Mouse (Mus musculus) G1E (cell line): ENCODE measurements at regions not wholly inside any gene's neighbourhood (a gene's known extent, or its start where the extent isn't known, plus 50 kb on each side); places are given as distances from the start of the nearest gene placed in this dataset.

Source experiments
- ATAC-seq: 2 replicates; pipeline ENCODE4 v1.8.0; 2016; ENCODE audit warnings: mild to moderate bottlenecking; ENCODE audit not compliant: insufficient number of reproducible peaks, poor library complexity, low FRiP score, severe bottlenecking; ENCODE audit errors: extremely low read depth
- DNase-seq: peaks from one replicate; pipeline ENCODE4 v3.0.0; 2012; ENCODE audit warnings: low spot score
- H3K27me3 ChIP-seq: 2 replicates; pipeline ENCODE4 v1.6.1; 2012; ENCODE audit warnings: mild to moderate bottlenecking, low read length, inconsistent platforms; ENCODE audit not compliant: insufficient read depth
- H3K36me3 ChIP-seq: replicated peaks from 2 replicates; pipeline ENCODE3; 2012; ENCODE audit warnings: mild to moderate bottlenecking, inconsistent platforms
- H3K4me1 ChIP-seq: 2 replicates; pipeline ENCODE4 v1.6.1; 2012; ENCODE audit warnings: low read depth, low read length, inconsistent platforms, mixed read lengths; ENCODE audit not compliant: insufficient read depth
- H3K4me3 ChIP-seq: 2 replicates; pipeline ENCODE4 v1.5.1; 2012; ENCODE audit warnings: low read depth, mild to moderate bottlenecking, inconsistent platforms, low read length, moderate library complexity, mixed read lengths
- H3K9me3 ChIP-seq: replicated peaks from 2 replicates; pipeline ENCODE4 v1.6.1; 2012; ENCODE audit warnings: inconsistent platforms
- CTCF ChIP-seq: IDR thresholded peaks from 2 replicates; pipeline ENCODE4 v1.5.1; 2012; ENCODE audit warnings: low read depth, low read length, inconsistent platforms, mixed read lengths
- GATA1 ChIP-seq: IDR thresholded peaks from 2 replicates; pipeline ENCODE4 v1.6.1; 2012; ENCODE audit warnings: borderline replicate concordance, low read length, inconsistent platforms, mixed read lengths
- GATA2 ChIP-seq: IDR thresholded peaks from 2 replicates; pipeline ENCODE4 v1.6.1; 2012; ENCODE audit warnings: low read depth, low read length, inconsistent platforms, borderline replicate concordance
- POLR2AphosphoS5 ChIP-seq: IDR thresholded peaks from 2 replicates; pipeline ENCODE4 v1.6.1; 2012; ENCODE audit warnings: low read depth, low read length, inconsistent platforms; ENCODE audit not compliant: insufficient replicate concordance
- TAL1 ChIP-seq: conservative IDR thresholded peaks from 2 replicates; pipeline ENCODE4 v1.6.1; 2012; ENCODE audit warnings: low read depth, low read length, inconsistent platforms, mixed read lengths

- ATAC-seq, result no peak
- TF ChIP-seq TAL1 (no peak), CTCF (no peak), POLR2AphosphoS5 (no peak), GATA1 (no peak), GATA2 (no peak)
- peaks cover 15% of the 10 kb centered on the region for H3K27me3 ChIP-seq
- no peak overlapping the region for H3K4me3 ChIP-seq
- no peaks in the 10 kb centered on the region for H3K9me3 ChIP-seq
- no peaks in the 10 kb centered on the region for H3K36me3 ChIP-seq
- no peak for DNase-seq
- 0 out of 2 replicates have a peak, but pooled peaks cover 2% of the 10 kb centered on the region for H3K4me1 ChIP-seq
Observed at GRCm38 (mm10) chr15:62400984-62401609, 1443.9 kb downstream of the Gsdmc2 start.

- no peak overlapping the region for H3K4me3 ChIP-seq
- H3K9me3 ChIP-seq, result no peaks in the 10 kb centered on the region
- H3K4me1 ChIP-seq, result 0 out of 2 replicates have a peak, but pooled peaks cover 2% of the 10 kb centered on the region
- peaks cover 15% of the 10 kb centered on the region for H3K27me3 ChIP-seq
- no peaks in the 10 kb centered on the region for H3K36me3 ChIP-seq
- no peak for DNase-seq
- no peak for ATAC-seq
- TF ChIP-seq POLR2AphosphoS5 (no peak), TAL1 (no peak), CTCF (no peak), GATA1 (no peak), GATA2 (no peak)
Observed at GRCm38 (mm10) chr15:62399381-62399780, 1445.6 kb downstream of the Gsdmc2 start.

DNA sequence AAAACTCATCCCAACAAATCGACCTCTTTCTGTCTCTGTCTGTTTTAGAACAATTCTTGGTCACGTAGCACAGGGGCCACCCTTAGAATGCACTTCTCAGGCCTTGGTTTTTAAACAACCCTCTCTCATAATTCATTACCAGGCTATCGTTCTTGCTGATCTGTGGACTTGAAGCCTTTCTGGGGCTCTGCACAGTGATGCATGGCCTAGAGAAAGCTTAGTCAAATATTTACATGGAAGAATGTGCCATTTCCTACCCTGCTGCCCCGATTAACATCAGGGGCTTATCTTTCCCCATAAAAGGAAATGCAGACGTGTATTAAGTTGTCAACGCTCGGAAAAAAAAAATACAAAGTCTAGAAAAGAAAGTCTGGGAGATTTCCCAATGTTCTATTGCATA, 1448.0 kb downstream of the Gsdmc2 start:
- ATAC-seq (no peak), DNase-seq (no peak)
- peaks cover 8% of the 10 kb centered on the region; the same call in 1 of the 2 replicates for H3K27me3 ChIP-seq
- H3K9me3 ChIP-seq, result no peaks in the 10 kb centered on the region
- peaks cover 5% of the 10 kb centered on the region; the same call in 1 of the 2 replicates for H3K4me1 ChIP-seq
- H3K4me3 ChIP-seq, result no peak overlapping the region
- TF ChIP-seq CTCF (no peak), TAL1 (no peak), GATA1 (no peak), POLR2AphosphoS5 (no peak), GATA2 (no peak)
- no peaks in the 10 kb centered on the region for H3K36me3 ChIP-seq

- DNase-seq, result no peak
- H3K36me3 ChIP-seq, result no peaks in the 10 kb centered on the region
- no peaks in the 10 kb centered on the region for H3K9me3 ChIP-seq
- peaks cover 3% of the 10 kb centered on the region; the same call in 1 of the 2 replicates for H3K4me1 ChIP-seq
- no peak overlapping the region for H3K4me3 ChIP-seq
- TF ChIP-seq GATA1 (no peak), CTCF (no peak)
- no peak for ATAC-seq
- peaks cover 4% of the 10 kb centered on the region; the same call in 1 of the 2 replicates for H3K27me3 ChIP-seq
Observed at GRCm38 (mm10) chr15:62395377-62395776, 1449.6 kb downstream of the Gsdmc2 start.

DNA sequence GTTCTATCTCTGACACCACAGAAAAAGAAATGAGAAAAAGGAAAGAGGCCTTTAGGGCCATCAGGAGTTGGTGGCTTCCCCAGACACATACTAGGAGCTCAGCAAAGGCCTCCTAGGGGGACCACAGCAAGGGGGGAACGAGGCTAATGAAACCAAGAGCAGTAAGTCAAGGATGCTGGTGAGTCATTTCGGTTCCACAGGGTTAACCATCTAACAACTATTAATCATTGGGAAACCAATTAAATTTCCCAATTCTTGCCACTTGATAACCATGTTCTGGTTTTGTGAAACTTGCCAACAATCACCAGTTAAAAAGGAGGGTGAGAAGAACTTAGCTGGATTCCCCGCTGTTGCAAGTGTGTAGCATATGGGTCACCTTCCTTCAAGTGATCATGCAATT, 1451.6 kb downstream of the Gsdmc2 start:
- Histone ChIP-seq H3K9me3 (no peaks in the 10 kb centered on the region), H3K36me3 (no peaks in the 10 kb centered on the region), H3K4me3 (no peak overlapping the region), H3K27me3 (no peaks in the 10 kb centered on the region), H3K4me1 (peaks cover 3% of the 10 kb centered on the region; the same call in 1 of the 2 replicates)
- ATAC-seq (no peak), DNase-seq (no peak)
- TF ChIP-seq POLR2AphosphoS5 (no peak), CTCF (no peak), GATA2 (no peak), GATA1 (no peak), TAL1 (no peak)

- ATAC-seq, result no peak
- H3K4me3 ChIP-seq, result no peak overlapping the region
Observed at GRCm38 (mm10) chr15:62392839-62393238, 1452.1 kb downstream of the Gsdmc2 start.

More at GRCm38 (mm10) chr15:62392839-62393238, 1452.1 kb downstream of the Gsdmc2 start:
- no peaks in the 10 kb centered on the region for H3K27me3 ChIP-seq
- TF ChIP-seq CTCF (no peak), TAL1 (no peak), GATA1 (no peak), POLR2AphosphoS5 (no peak), GATA2 (no peak)
- H3K36me3 ChIP-seq, result no peaks in the 10 kb centered on the region
- H3K9me3 ChIP-seq, result no peaks in the 10 kb centered on the region
- H3K4me1 ChIP-seq, result peaks cover 3% of the 10 kb centered on the region; the same call in 1 of the 2 replicates
- DNase-seq, result no peak
